Mouse (Mus musculus) left cerebral cortex, postnatal 36 days (tissue): ENCODE results near the gene Frat1. TPM values are rescaled to one million over a fixed set of nuclear protein-coding genes. Genes with fewer than 3 reads are reported as not detected.
A peak's percentile ranks its signal among the peaks of the same experiment; 100 is the strongest.
"Not testable (repeated sequence)": the region's sequence is repeated elsewhere in the genome, so short reads cannot be mapped to it uniquely, and the experiment has no call there.

Experiments used
- DNase-seq, 2 experiments: peaks; one replicate each; pipeline ENCODE4 v3.0.0; 2021 to 2022; ENCODE audit warnings: low spot score in 2 of 2, mixed read lengths in 1 of 2
- intact Hi-C: fragments of 180-260 bp; cut with DNase I; formaldehyde crosslinking; loops from one replicate; pipeline ENCODE4 v1.15.1; 2025
- total RNA-seq, 2 experiments: library from RNA; stranded (reverse); gene quantifications; 2 replicates each; pipeline ENCODE4 v1.2.3; 2021

Frat1 gene
- total RNA-seq, 2 experiments from 2014 or later: 15.5 to 17.6 TPM

DNA sequence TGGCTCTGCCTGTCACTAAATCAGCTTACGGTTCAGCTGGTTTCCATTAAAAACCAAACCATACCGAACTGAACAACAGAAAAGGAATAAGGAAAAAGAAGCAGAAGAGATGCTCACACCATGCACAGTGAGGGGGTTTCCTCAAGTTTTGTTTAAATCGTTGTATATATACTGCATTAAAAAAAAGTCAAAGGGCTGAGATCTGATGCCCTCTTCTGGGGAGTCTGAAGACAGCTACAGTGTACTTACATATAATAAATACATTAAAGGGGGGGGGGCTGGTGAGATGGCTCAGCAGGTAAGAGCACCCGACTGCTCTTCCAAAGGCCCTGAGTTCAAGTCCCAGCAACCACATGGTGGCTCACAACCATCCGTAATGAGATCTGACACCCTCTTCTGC, 40.2 kb downstream of the Frat1 start:
- DNase-seq, intact Hi-C loops: not testable (repeated sequence)

- intact Hi-C loops: no loop called here
- peak; percentile 27 to 43 for DNase-seq
Measured at GRCm38 (mm10) chr19:41872285-41872684, 42.5 kb downstream of the Frat1 start.

DNA sequence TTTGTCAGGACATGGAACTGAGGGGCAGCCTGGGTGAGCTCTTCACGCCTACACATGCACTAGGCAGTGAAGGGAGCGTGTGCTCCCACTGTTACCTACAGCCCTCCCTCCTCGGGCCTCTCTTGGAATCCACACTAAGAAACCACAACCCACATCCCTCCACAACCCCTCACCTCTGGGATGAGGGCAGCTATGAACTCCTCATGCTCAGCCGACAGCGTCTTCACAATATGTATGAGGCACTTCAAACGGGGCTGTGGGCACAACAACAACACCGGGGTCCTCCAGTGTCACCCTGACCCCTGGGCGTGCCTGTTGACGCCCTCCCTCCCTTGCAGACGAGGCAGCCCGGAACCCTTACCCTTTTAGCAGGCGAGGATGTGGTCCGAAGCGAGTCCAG, 44.6 kb downstream of the Frat1 start:
- no peak for DNase-seq
- intact Hi-C loops: no loop called here

GRCm38 (mm10) chr19:41881842-41882241, 52.1 kb downstream of the Frat1 start:
- DNase-seq: no peak
- intact Hi-C loops: no loop called here

Other genes starting within 250 kb of the Frat1 start
- gene Gm340, start 247.6 kb upstream of the Frat1 start, total RNA-seq: 10 to 100 TPM; 12.2 to 15.2 TPM
- gene Slit1, start 86.3 kb upstream of the Frat1 start, total RNA-seq: 10 to 100 TPM; 47.8 to 59.1 TPM
- 1 to 10 TPM; 2.7 to 3.4 TPM for gene Arhgap19, start 27.9 kb upstream of the Frat1 start, total RNA-seq
- 10 to 100 TPM in 1 of 2 experiments, 1 to 10 TPM in 1; 7.6 to 10.2 TPM for gene Frat2, start 18.2 kb downstream of the Frat1 start, total RNA-seq
- 10 to 100 TPM; 32.2 to 34.1 TPM for gene Rrp12, start 66.2 kb downstream of the Frat1 start, total RNA-seq
- gene Pgam1, start 82.0 kb downstream of the Frat1 start, total RNA-seq: 100 to 1,000 TPM; 530 to 626 TPM
- 10 to 100 TPM; 21.0 to 27.3 TPM for gene Exosc1, start 103.5 kb downstream of the Frat1 start, total RNA-seq
- 10 to 100 TPM; 45.4 to 48.5 TPM for gene Zdhhc16, start 103.5 kb downstream of the Frat1 start, total RNA-seq
- gene Mms19, start 151.2 kb downstream of the Frat1 start, total RNA-seq: 10 to 100 TPM; 25.2 to 36.7 TPM
- gene Ubtd1, start 151.8 kb downstream of the Frat1 start, total RNA-seq: 10 to 100 TPM; 12.2 to 15.1 TPM
- not detected for gene Ankrd2, start 206.0 kb downstream of the Frat1 start, total RNA-seq
- gene Hoga1, start 215.6 kb downstream of the Frat1 start, total RNA-seq: 1 to 10 TPM; 3.4 to 4.2 TPM
- gene 4933411K16Rik, start 222.3 kb downstream of the Frat1 start, total RNA-seq: under 1 TPM; 0.62 to 0.86 TPM